Mouse (Mus musculus) heart, adult 18-20 months (tissue): Measurements from ENCODE around the gene Tktl2. TPM values are rescaled to one million over a fixed set of nuclear protein-coding genes. Genes with fewer than 3 reads are reported as not detected.

ENCODE experiments used
- DNase-seq, 2 experiments: peaks; one replicate each; pipeline ENCODE4 v3.0.0; 2021 to 2022; ENCODE audit warnings: mixed read lengths in 1 of 2
- long read RNA-seq, 2 experiments: library from polyadenylated mRNA; stranded (forward); transcript quantifications; one replicate each; pipeline ENCODE4 v2.0.0; 2021
- total RNA-seq, 2 experiments: library from RNA; stranded (reverse); gene quantifications; 2 replicates each; pipeline ENCODE4 v1.2.3; 2021

Tktl2 gene
- not detected for total RNA-seq
- long read RNA-seq, experiment 1 = 0 reads
- long read RNA-seq, experiment 2 = 0 reads

- DNase-seq = no peak
Observed at GRCm38 (mm10) chr8:66511537-66511936, at the start of gene Tktl2. Gene Tktl2, plus strand, starts transcription at chr8:66511756.

GRCm38 (mm10) chr8:66469821-66470220 is 41.7 kb upstream of the Tktl2 start:
- no peak for DNase-seq

DNA sequence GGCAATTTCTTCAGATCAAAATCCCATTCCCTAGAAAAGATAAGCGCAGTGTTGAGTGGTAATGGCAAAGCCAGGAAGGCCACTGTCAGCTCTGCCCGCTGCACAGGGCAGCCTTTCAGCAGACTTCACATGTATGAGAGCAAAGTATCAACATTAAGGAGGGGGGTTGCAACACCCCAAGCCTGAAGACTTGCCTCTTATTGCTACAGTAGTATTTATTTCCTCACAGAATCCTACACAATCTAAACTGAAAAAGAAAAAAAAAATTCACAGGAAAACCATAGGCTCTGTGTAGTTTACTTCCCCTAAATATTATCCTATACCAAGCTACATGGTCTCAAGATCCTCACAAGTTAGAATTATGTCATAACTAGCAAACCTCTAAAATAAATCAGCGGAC is 34.7 kb upstream of the Tktl2 start:
- DNase-seq = no peak

- DNase-seq = peak; percentile 77 to 89
Observed at GRCm38 (mm10) chr8:66486084-66486763, 25.3 kb upstream of the Tktl2 start, which contains the start of gene Tma16. Gene Tma16, minus strand, starts transcription at chr8:66486530.

- DNase-seq = no peak
Observed at GRCm38 (mm10) chr8:66488556-66488955, 23.0 kb upstream of the Tktl2 start.

- DNase-seq = no peak
Observed at GRCm38 (mm10) chr8:66490624-66491023, 20.9 kb upstream of the Tktl2 start.

DNA sequence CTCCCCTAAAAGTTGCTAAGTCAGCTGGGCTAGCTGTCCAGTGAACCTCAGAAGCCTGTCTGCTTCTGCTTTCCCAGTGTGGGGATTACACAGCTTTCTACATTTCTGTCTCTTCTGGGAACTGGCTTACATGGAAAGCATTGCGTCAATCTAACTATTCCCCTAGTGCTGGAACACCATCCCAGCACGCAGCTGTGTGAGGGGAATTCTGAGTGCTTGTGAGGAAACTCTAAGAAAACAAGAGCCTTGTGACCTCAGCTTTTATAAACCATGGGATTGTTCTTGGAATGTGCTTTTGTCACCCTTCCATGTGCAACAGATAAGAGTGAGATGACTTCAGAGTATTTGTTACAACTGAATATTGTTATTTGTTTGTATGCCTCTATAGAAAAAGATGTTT is 17.1 kb upstream of the Tktl2 start:
- DNase-seq = peak; percentile 42 to 64

DNA sequence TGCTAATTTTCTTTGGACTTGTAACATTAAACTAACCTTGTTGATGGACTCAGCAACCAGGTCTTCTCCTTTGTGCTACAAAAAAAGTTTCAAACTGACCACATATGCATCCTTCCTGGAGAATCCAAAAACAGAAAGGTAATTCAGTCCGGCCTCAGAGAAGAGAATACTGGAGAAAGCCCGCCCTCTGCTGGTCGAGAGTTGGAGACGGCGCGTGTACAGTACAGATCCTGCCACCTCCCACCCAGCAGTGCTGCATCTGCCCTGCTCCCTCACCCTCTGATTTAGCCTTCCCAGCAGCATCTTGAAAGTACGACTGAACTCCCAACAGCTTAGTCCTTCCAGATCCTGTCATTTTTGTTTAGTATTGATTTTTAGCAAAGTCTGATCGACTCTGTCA is 15.8 kb upstream of the Tktl2 start:
- peak; percentile 62 to 86 for DNase-seq

DNA sequence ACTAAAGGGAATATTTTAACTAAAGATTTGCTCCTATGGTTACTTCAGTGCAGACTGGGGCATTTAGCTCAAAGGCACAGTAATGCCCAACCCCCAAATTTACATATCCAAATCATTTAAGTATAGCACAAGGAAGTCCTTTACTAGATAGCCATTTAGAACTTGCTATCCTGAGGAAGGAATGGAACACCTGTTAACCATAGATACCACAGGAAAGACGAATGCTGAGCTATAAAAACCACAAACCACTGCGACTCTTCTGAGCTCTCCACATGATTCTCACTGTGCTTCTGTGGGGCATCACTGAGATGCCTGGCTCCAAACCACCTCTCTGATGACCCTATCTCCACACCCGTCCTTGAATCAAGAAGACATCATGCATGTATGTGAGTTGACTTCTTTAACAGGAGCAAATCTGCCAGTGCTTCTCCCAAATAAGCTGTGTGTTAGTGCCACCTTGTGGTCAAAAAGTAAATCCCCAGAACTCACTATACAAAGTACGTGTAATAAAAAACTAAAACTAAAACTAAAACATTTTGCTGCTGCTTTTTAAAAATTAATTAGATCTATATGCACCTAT is 14.5 kb upstream of the Tktl2 start:
- peak; percentile 20 to 56 for DNase-seq

DNA sequence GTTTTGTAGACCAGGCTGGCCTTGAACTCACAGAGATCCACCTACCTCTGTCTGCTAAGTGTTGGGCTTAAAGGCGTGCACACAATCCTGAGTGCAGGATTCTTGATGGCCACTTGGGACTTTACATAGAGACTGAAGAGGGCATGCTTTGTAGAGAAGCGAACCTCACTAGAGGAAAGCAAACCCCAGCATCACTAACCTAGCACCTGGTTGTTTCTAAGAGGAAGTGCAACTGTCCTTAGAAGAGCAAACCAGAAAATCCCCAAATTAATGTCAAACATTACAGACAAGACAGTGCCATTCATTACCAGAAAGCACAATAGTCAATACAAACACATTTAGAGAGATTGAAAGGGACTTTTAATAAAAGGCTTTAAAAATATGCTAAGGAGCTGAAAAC is 8.2 kb upstream of the Tktl2 start:
- DNase-seq = no peak

- no peak for DNase-seq
Observed at GRCm38 (mm10) chr8:66519149-66519548, 7.6 kb downstream of the Tktl2 start.

DNA sequence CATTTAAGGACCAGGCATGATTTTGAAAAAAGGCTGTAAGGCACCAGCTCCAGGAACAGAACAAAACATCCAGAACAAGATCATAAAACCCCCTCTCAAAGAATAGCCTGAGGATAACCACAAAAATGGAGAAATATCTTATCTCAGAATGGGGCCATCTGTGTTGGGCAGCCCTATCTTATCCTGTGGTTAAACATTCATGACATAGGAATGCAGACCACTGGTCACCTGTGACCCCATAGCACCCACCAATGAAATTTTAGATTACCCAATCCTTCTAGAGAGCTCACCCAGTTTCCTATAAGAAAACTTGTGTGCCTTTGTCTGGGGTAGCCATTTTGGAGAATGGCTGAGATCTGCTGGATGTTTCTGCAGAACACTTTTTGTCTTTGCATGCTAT is 9.0 kb downstream of the Tktl2 start:
- no peak for DNase-seq

GRCm38 (mm10) chr8:66550092-66550491 is 38.5 kb downstream of the Tktl2 start:
- no peak for DNase-seq

Other genes with a start within 250 kb of the Tktl2 start
- gene Tma16, start 25.2 kb upstream of the Tktl2 start, total RNA-seq = 1 to 10 TPM; 3.8 to 4.0 TPM
- not detected for gene Npy5r, start 176.4 kb downstream of the Tktl2 start, total RNA-seq
- 1 to 10 TPM; 2.1 to 2.7 TPM for gene Npy1r, start 185.4 kb downstream of the Tktl2 start, total RNA-seq